Mouse (Mus musculus) limb, embryonic 10.5 days (tissue): ENCODE results near the gene Stub1. TPM values are rescaled to one million over a fixed set of nuclear protein-coding genes. Genes with fewer than 3 reads are reported as not detected.
A peak's percentile ranks its signal among the peaks of the same experiment; 100 is the strongest.

Source experiments
- DNase-seq: peaks from one replicate; pipeline ENCODE4 v3.0.0-alpha.2; 2017; ENCODE audit warnings: low spot score
- H3K27ac ChIP-seq: fragments of 300-500 bp; sonication (generic); 2 replicates; pipeline ENCODE4 v1.5.1; 2016; ENCODE audit warnings: mild to moderate bottlenecking
- H3K27me3 ChIP-seq: fragments of 300-500 bp; sonication (generic); 2 replicates; pipeline ENCODE4 v1.6.1; 2016; ENCODE audit warnings: low read depth, mild to moderate bottlenecking; ENCODE audit not compliant: poor library complexity, severe bottlenecking
- H3K36me3 ChIP-seq: fragments of 300-500 bp; sonication (generic); 2 replicates; pipeline ENCODE4 v1.6.1; 2016; ENCODE audit warnings: mild to moderate bottlenecking, moderate library complexity
- H3K4me1 ChIP-seq: fragments of 300-500 bp; sonication (generic); 2 replicates; pipeline ENCODE4 v1.6.1; 2016
- H3K4me3 ChIP-seq: fragments of 300-500 bp; sonication (generic); 2 replicates; pipeline ENCODE4 v1.5.1; 2016; ENCODE audit warnings: mild to moderate bottlenecking, moderate library complexity
- H3K9me3 ChIP-seq: fragments of 300-500 bp; sonication (generic); replicated peaks from 2 replicates; pipeline ENCODE4 v1.6.1; 2016; ENCODE audit warnings: mild to moderate bottlenecking
- WGBS: fragments of 180-500 bp; shearing (Covaris S2); methylation state at CpG from one replicate; pipeline ENCODE4 v1.1.7; 2016; 5-methylcytosine and 5-hydroxymethylcytosine counted together
- microRNA-seq: library from miRNA; unstranded; fragments of <30 nt; microRNA quantifications from one replicate; pipeline ENCODE4, GENCODE M21; 2017
- polyA plus RNA-seq: library from polyadenylated mRNA; unstranded; fragments of >200 nt; fragmentation: Nextera tagmentation; extraction: Ambion mirVana; gene quantifications from 2 replicates; pipeline ENCODE4 v1.2.1, GENCODE M21; 2016

Stub1 gene
- polyA plus RNA-seq, 1 experiment from 2014 or later, result 408 TPM

- H3K9me3 ChIP-seq, result no peaks in the 10 kb centered on the region
- peak overlapping the region; percentile 79 for H3K4me3 ChIP-seq
- whole genome bisulfite sequencing, result 86% methylated on average over 15 of the region's 15 CpGs
- DNase-seq, result no peak
- no peaks in the 10 kb centered on the region for H3K27me3 ChIP-seq
- H3K36me3 ChIP-seq, result peaks cover 68% of the 10 kb centered on the region
- H3K4me1 ChIP-seq, result peaks cover 30% of the 10 kb centered on the region
- H3K27ac ChIP-seq, result peak overlapping the region; percentile 95
Measured at GRCm38 (mm10) chr17:25783861-25784574, 49.2 kb downstream of the Stub1 start.

- no peak for DNase-seq
- Histone ChIP-seq H3K36me3 (peaks cover 60% of the 10 kb centered on the region), H3K27ac (no peak overlapping the region), H3K4me1 (peaks cover 30% of the 10 kb centered on the region), H3K9me3 (no peaks in the 10 kb centered on the region), H3K4me3 (peak overlapping the region; percentile 79; the same call in 1 of the 2 replicates), H3K27me3 (no peaks in the 10 kb centered on the region)
- WGBS, result 88% methylated on average over 7 of the region's 7 CpGs
Measured at GRCm38 (mm10) chr17:25783086-25783485, 50.1 kb downstream of the Stub1 start.

- 75% methylated on average over 6 of the region's 6 CpGs for WGBS
- Histone ChIP-seq H3K27ac (no peak overlapping the region), H3K9me3 (no peaks in the 10 kb centered on the region), H3K27me3 (no peaks in the 10 kb centered on the region), H3K36me3 (peaks cover 58% of the 10 kb centered on the region), H3K4me1 (peaks cover 30% of the 10 kb centered on the region), H3K4me3 (no peak overlapping the region)
- DNase-seq, result no peak
Measured at GRCm38 (mm10) chr17:25781339-25781738, 51.9 kb downstream of the Stub1 start.

Small RNAs within 50 kb of the gene (microRNA-seq; reads per million reads assigned to microRNA genes)
- gene Mir3082, result not detected
- gene Mir6966, result not detected

Other genes starting within 250 kb of the Stub1 start
- 2.0 TPM in 2 replicates for gene Gng13, start 116.2 kb downstream of the Stub1 start, polyA plus RNA-seq
- 68.5 and 71.9 TPM in 2 replicates for gene Chtf18, start 106.0 kb downstream of the Stub1 start, polyA plus RNA-seq
- gene Rpusd1, start 105.7 kb downstream of the Stub1 start, polyA plus RNA-seq, result 24.8 and 27.0 TPM in 2 replicates
- not detected in 2 replicates for gene Mslnl, start 97.4 kb downstream of the Stub1 start, polyA plus RNA-seq
- gene Msln, start 79.0 kb downstream of the Stub1 start, polyA plus RNA-seq, result 0.98 TPM in 1 of 2 replicates, not detected in the other
- 21.2 and 26.8 TPM in 2 replicates for gene Narfl, start 59.6 kb downstream of the Stub1 start, polyA plus RNA-seq
- gene Haghl, start 47.7 kb downstream of the Stub1 start, polyA plus RNA-seq, result 59.7 and 80.7 TPM in 2 replicates
- 0.44 and 0.50 TPM in 2 replicates for gene Ccdc78, start 46.8 kb downstream of the Stub1 start, polyA plus RNA-seq
- 55.6 and 63.3 TPM in 2 replicates for gene Fam173a, start 40.5 kb downstream of the Stub1 start, polyA plus RNA-seq
- gene AC134908.4, start 37.7 kb downstream of the Stub1 start, polyA plus RNA-seq, result 0.76 TPM in 1 of 2 replicates, not detected in the other
- gene Metrn, start 36.3 kb downstream of the Stub1 start, polyA plus RNA-seq, result 87.5 and 112 TPM in 2 replicates
- 1.0 and 1.5 TPM in 2 replicates for gene Fbxl16, start 24.3 kb downstream of the Stub1 start, polyA plus RNA-seq
- gene Wdr24, start 9.8 kb downstream of the Stub1 start, polyA plus RNA-seq, result 31.6 and 32.0 TPM in 2 replicates
- gene Jmjd8, start 4.5 kb downstream of the Stub1 start, polyA plus RNA-seq, result 52.4 and 54.9 TPM in 2 replicates
- gene Rhbdl1, start 3.9 kb upstream of the Stub1 start, polyA plus RNA-seq, result 1.0 and 1.2 TPM in 2 replicates
- gene Gm20683, start 8.4 kb upstream of the Stub1 start, polyA plus RNA-seq, result 1.5 and 1.9 TPM in 2 replicates
- 30.8 and 32.6 TPM in 2 replicates for gene Rhot2, start 11.4 kb upstream of the Stub1 start, polyA plus RNA-seq
- 45.5 and 46.2 TPM in 2 replicates for gene Wdr90, start 28.1 kb upstream of the Stub1 start, polyA plus RNA-seq
- gene Mcrip2, start 35.4 kb upstream of the Stub1 start, polyA plus RNA-seq, result 13.6 and 22.0 TPM in 2 replicates
- 69.3 and 69.6 TPM in 2 replicates for gene Mettl26, start 41.7 kb upstream of the Stub1 start, polyA plus RNA-seq
- 2.6 and 5.6 TPM in 2 replicates for gene Wfikkn1, start 47.5 kb upstream of the Stub1 start, polyA plus RNA-seq
- 37.5 and 37.9 TPM in 2 replicates for gene Rab40c, start 86.3 kb upstream of the Stub1 start, polyA plus RNA-seq
- gene Pigq, start 111.5 kb upstream of the Stub1 start, polyA plus RNA-seq, result 65.2 and 72.1 TPM in 2 replicates
- 0.10 and 0.18 TPM in 2 replicates for gene Nhlrc4, start 111.6 kb upstream of the Stub1 start, polyA plus RNA-seq
- gene A930017K11Rik, start 119.2 kb upstream of the Stub1 start, polyA plus RNA-seq, result 0.08 and 0.20 TPM in 2 replicates
- gene Capn15, start 152.4 kb upstream of the Stub1 start, polyA plus RNA-seq, result 38.7 and 38.9 TPM in 2 replicates
- gene Rab11fip3, start 236.2 kb upstream of the Stub1 start, polyA plus RNA-seq, result 20.9 and 22.1 TPM in 2 replicates